Mouse (Mus musculus) kidney, embryonic 16.5 days (tissue): ENCODE results near the gene Gorasp1. TPM values are rescaled to one million over a fixed set of nuclear protein-coding genes. Genes with fewer than 3 reads are reported as not detected.
A peak's percentile ranks its signal among the peaks of the same experiment; 100 is the strongest.

Experiments used
- ATAC-seq: fragments of 200-750 bp; cut with Nextera tagmentation; 2 replicates; pipeline ENCODE4 v1.8.0; 2017; ENCODE audit warnings: moderate TSS enrichment; ENCODE audit not compliant: low FRiP score, low TSS enrichment
- H3K27ac ChIP-seq: fragments of 300-500 bp; sonication (generic); 2 replicates; pipeline ENCODE4 v1.5.1; 2014; ENCODE audit warnings: low read length
- H3K27me3 ChIP-seq: fragments of 300-500 bp; sonication (generic); 2 replicates; pipeline ENCODE4 v1.6.1; 2014; ENCODE audit warnings: low read length, control low read depth, mixed read lengths; ENCODE audit not compliant: insufficient read depth
- H3K36me3 ChIP-seq: fragments of 300-500 bp; sonication (generic); 2 replicates; pipeline ENCODE4 v1.6.1; 2014; ENCODE audit warnings: low read length, control low read depth, mixed read lengths; ENCODE audit not compliant: insufficient read depth
- H3K4me1 ChIP-seq: fragments of 300-500 bp; sonication (generic); 2 replicates; pipeline ENCODE4 v1.6.1; 2014; ENCODE audit warnings: low read length, control low read depth, mixed read lengths; ENCODE audit not compliant: insufficient read depth
- H3K4me2 ChIP-seq: fragments of 300-500 bp; sonication (generic); replicated peaks from 2 replicates; pipeline ENCODE4 v1.6.1; 2014; ENCODE audit warnings: low read depth, low read length
- H3K4me3 ChIP-seq: fragments of 300-500 bp; sonication (generic); 2 replicates; pipeline ENCODE4 v1.5.1; 2014; ENCODE audit warnings: mild to moderate bottlenecking, low read length
- H3K9ac ChIP-seq: fragments of 300-500 bp; sonication (generic); replicated peaks from 2 replicates; pipeline ENCODE4 v1.6.1; 2014; ENCODE audit warnings: low read length
- H3K9me3 ChIP-seq: fragments of 300-500 bp; sonication (generic); 2 replicates; pipeline ENCODE4 v1.6.1; 2016; ENCODE audit warnings: low read length, control low read depth
- WGBS: fragments of 180-500 bp; shearing (Covaris S2); extraction: QIAGEN DNeasy Blood & Tissue Kit; methylation state at CpG from one replicate; pipeline ENCODE4 v1.1.7; 2014; 5-methylcytosine and 5-hydroxymethylcytosine counted together
- polyA plus RNA-seq: library from polyadenylated mRNA; unstranded; fragments of >200 nt; fragmentation: Nextera tagmentation; extraction: Ambion mirVana; gene quantifications from 2 replicates; pipeline ENCODE4 v1.2.1, GENCODE M21; 2015

Gene Gorasp1
- polyA plus RNA-seq, 1 experiment from 2014 or later = 29.5 TPM

DNA sequence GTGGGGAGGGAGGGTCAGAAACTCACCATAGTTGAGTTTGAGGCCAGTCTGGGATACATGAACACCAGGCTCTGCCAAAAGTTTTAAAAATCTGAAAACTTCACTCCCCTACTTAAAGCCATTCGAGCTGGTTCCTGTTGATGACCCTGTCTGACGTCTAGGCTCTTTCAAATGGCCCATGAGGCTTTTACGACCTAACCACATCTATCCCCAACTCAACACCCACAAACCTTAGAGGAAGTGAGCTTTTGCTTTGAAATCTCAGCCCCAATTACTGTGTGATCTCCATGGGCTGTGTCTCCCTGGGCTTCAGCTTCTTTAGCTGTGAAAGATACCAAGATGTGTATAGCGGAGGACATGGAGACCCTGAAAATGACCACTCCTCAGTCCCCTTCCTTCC is 1.1 kb upstream of the Gorasp1 start:
- Histone ChIP-seq H3K27me3 (no peaks in the 10 kb centered on the region), H3K36me3 (no peaks in the 10 kb centered on the region), H3K9ac (no peak overlapping the region), H3K9me3 (no peaks in the 10 kb centered on the region), H3K4me3 (no peak overlapping the region), H3K4me2 (no peak overlapping the region), H3K27ac (no peak overlapping the region), H3K4me1 (peaks cover 17% of the 10 kb centered on the region)
- no peak for ATAC-seq
- 62% methylated on average over 4 of the region's 4 CpGs for WGBS

DNA sequence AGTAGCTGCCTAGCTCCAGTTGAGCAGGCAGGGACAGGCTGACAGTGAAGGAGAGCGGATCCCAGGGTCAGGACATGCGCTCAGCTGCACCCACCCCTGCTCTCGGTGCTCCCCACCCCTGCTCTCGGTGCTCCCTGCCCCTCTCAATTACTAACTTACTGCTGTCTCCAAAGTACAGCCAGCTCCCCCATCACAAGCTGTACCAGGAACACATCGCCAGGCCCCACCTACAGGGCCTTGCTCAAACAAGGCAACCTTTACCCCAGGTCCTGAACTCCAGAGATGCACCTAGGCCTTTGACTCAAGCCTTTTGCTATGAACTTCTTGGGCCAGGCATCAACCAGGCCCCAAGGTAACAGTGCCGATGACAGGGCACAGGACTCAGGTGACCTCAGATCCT is 3.7 kb downstream of the Gorasp1 start:
- Histone ChIP-seq H3K9ac (no peak overlapping the region), H3K4me2 (no peak overlapping the region), H3K9me3 (no peaks in the 10 kb centered on the region), H3K4me1 (peaks cover 13% of the 10 kb centered on the region), H3K27me3 (no peaks in the 10 kb centered on the region), H3K36me3 (peaks cover 29% of the 10 kb centered on the region), H3K4me3 (no peak overlapping the region), H3K27ac (no peak overlapping the region)
- ATAC-seq = no peak
- WGBS = 95% methylated on average over 6 of the region's 6 CpGs

DNA sequence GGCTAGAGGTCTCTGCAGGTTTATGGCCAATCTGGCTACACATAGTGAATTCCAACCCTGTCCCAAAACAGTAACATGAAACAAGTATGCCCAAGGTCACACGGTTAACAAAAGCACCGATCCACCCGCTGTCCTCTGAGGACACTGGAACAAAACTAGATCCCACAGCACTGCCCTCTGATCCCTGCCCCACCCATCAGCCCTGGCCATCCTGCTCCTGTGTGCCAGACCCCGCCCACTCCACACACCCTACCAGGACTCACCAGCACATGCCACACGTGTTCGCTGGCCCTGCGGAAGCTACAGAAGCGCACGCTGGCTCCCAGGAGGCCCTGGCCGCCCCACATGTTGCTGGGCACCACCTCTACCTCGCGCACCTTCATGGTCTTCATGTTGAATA is 5.0 kb downstream of the Gorasp1 start:
- H3K4me1 ChIP-seq = peaks cover 8% of the 10 kb centered on the region
- H3K4me2 ChIP-seq = no peak overlapping the region
- no peak overlapping the region for H3K27ac ChIP-seq
- H3K27me3 ChIP-seq = no peaks in the 10 kb centered on the region
- WGBS = 86% methylated on average over 12 of the region's 12 CpGs
- ATAC-seq = no peak
- no peak overlapping the region for H3K4me3 ChIP-seq
- H3K9me3 ChIP-seq = no peaks in the 10 kb centered on the region
- H3K9ac ChIP-seq = no peak overlapping the region
- peaks cover 40% of the 10 kb centered on the region for H3K36me3 ChIP-seq

DNA sequence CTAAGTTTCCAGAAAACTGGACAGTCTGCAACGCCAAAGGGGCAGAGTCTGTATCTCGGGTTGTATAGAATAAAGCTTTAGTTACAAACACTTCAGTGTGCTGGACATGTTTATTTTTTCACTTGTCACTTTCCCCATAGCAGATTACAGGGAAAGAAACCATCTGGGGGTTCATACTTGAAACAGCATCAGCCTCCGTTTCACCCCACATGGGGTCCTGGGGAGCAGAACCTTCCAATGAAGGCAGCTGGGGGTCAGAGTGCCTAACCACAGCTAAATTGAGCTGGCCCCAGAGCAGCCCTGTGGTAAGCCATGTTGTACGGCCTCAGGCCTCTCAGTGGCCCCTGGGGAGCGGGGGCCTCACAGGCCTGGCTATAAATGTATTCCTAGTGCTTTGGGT is 10.9 kb downstream of the Gorasp1 start:
- 0 out of 2 replicates have a peak, but pooled peaks have one; percentile 39 for ATAC-seq
- 77% methylated on average over 5 of the region's 5 CpGs for WGBS

DNA sequence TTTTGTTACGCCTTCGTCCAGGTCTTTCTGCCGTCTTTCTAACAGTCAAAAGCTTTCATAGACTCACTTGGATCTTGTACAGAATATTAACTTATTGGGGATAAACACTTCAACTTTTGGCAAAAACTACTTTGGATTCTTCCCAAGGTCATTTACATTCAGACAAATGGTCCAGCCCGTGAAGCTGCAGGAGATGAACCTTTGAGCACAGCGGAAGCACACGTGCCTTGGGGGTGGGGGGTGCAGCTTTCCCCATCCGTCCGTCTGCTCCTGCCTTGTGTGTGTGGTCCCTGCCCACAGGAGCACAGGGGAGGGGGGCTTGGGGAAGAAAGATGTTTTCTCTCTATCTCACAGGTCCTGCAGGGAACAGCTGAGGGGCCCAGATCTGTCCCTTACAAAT is 11.6 kb downstream of the Gorasp1 start:
- ATAC-seq = no peak
- Histone ChIP-seq H3K9ac (no peak overlapping the region), H3K4me2 (no peak overlapping the region), H3K9me3 (no peaks in the 10 kb centered on the region), H3K27ac (0 out of 2 replicates have a peak overlapping the region, but pooled peaks have one; percentile 36), H3K4me1 (no peaks in the 10 kb centered on the region), H3K4me3 (no peak overlapping the region), H3K36me3 (peaks cover 76% of the 10 kb centered on the region), H3K27me3 (no peaks in the 10 kb centered on the region)
- WGBS = 62% methylated on average over 8 of the region's 8 CpGs

More for the DNA sequence above, 10.9 kb downstream of the Gorasp1 start:
- no peak overlapping the region for H3K9ac ChIP-seq
- H3K36me3 ChIP-seq = peaks cover 75% of the 10 kb centered on the region
- no peaks in the 10 kb centered on the region for H3K9me3 ChIP-seq
- H3K4me2 ChIP-seq = no peak overlapping the region
- H3K4me1 ChIP-seq = no peaks in the 10 kb centered on the region
- H3K4me3 ChIP-seq = no peak overlapping the region
- no peaks in the 10 kb centered on the region for H3K27me3 ChIP-seq
- peak overlapping the region; percentile 55 for H3K27ac ChIP-seq

DNA sequence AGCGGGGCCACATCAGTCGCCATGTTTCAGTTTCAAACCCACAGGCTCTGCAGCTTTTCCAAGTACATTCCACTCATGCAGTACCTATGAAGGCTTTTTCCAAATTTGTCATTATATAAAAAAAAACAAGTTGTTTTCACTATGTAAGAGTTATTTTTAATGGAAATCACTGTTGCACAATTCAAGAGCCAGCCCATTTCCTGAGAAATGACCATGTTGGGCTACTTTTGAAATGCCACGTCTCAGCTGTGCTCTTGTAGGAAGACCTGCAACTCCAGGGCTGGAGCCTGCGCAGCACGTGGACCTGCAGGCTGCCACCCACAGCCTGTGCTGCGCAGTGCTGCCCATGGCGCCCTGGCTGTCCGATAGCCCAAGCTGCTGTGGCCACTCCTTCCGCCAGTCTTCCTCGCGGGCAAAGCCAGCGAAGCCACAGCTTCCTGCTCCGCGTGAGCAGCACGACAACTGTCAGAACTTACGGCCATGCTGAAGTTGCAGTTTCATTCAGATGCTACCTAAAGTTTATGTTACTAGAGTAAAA is 12.2 kb downstream of the Gorasp1 start:
- ATAC-seq = no peak

DNA sequence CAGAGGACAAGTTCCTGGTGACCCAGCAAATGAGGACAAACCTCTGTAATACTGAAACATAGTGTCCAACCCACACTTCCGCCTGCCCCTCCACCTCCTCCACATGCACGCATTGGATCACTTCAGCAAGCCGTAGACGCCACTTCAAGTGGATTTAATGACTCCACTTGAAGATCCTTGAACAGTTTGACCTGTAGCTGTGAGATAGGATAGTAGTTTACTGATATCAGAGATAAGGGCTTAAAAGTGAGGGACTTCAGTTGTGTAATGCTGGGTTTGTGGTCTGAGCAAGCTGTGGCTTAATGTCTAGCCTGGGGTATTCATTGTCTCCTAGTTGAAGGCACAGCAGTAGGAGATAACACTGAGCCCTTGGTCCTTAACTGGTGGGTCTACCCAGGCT is 13.9 kb downstream of the Gorasp1 start:
- no peak for ATAC-seq
- Histone ChIP-seq H3K27ac (no peak overlapping the region), H3K27me3 (no peaks in the 10 kb centered on the region), H3K4me1 (no peaks in the 10 kb centered on the region), H3K4me2 (no peak overlapping the region), H3K9ac (no peak overlapping the region), H3K36me3 (peaks cover 80% of the 10 kb centered on the region), H3K9me3 (no peaks in the 10 kb centered on the region), H3K4me3 (no peak overlapping the region)
- 88% methylated on average over 4 of the region's 4 CpGs for WGBS

More for the DNA sequence above, 12.2 kb downstream of the Gorasp1 start:
- H3K4me2 ChIP-seq = no peak overlapping the region
- H3K9me3 ChIP-seq = no peaks in the 10 kb centered on the region
- H3K4me1 ChIP-seq = no peaks in the 10 kb centered on the region
- H3K27me3 ChIP-seq = no peaks in the 10 kb centered on the region
- H3K4me3 ChIP-seq = no peak overlapping the region
- WGBS = 90% methylated on average over 16 of the region's 16 CpGs
- peaks cover 77% of the 10 kb centered on the region for H3K36me3 ChIP-seq
- no peak overlapping the region for H3K9ac ChIP-seq
- no peak overlapping the region for H3K27ac ChIP-seq

DNA sequence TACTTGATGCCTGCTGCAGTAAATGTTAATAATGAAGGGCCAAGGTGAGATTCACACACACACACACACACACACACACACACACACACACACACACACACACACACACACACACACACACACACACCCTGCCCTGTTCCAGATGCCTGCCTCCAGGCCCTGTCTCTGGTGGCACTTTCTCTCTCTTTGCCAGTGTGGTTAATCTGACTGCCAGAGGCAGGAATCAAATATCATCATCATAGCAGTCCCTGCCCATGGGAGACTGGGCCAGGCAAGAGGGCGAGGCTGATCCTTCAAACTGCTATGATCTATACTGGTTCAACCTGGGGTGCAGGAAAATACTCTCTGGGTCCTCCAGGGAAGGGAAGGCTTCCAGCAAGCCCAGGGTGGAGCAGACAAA is 17.5 kb downstream of the Gorasp1 start:
- Histone ChIP-seq H3K4me1 (no peaks in the 10 kb centered on the region), H3K9me3 (no peaks in the 10 kb centered on the region), H3K4me2 (no peak overlapping the region), H3K9ac (no peak overlapping the region), H3K27me3 (no peaks in the 10 kb centered on the region), H3K27ac (no peak overlapping the region), H3K4me3 (no peak overlapping the region), H3K36me3 (peaks cover 77% of the 10 kb centered on the region)
- 83% methylated on average over 1 of the region's 1 CpGs for WGBS
- no peak for ATAC-seq

DNA sequence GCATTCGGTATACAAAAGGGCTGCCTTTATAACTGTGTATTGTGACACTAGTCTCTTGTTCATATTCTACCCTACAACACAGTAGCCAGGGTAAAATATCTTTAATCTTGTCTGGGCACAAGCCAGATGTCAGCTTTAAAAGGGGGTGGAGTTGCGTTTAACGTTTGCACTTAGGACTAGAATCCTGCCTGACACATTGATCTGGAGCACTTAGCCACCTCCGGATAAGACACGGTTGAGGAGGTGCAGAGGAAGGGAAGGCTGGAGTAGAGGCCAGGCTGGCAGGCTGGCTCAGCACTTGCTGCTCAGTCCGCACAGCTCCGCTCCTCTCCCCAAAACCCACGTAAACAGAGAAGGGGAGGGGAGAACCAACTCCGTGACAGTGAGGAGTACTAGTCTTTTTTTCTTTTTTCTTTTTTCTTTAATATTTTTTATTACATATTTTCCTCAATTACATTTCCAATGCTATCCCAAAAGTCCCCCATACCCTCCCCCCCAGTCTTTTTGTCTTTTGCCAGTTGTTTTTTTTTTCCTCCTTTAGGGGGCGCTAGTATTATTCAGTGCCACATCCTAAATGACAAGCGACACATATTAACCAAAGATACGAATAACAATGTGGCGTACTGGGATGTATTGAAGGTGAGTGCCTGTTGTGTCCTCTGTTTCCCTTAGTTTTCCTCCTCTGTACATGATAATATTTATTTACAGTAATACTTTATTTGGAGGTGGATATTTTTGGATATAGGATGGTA is 24.1 kb downstream of the Gorasp1 start:
- H3K9ac ChIP-seq = no peak overlapping the region
- no peaks in the 10 kb centered on the region for H3K27me3 ChIP-seq
- ATAC-seq = no peak
- H3K9me3 ChIP-seq = no peaks in the 10 kb centered on the region
- H3K4me3 ChIP-seq = no peak overlapping the region
- H3K27ac ChIP-seq = no peak overlapping the region
- no peaks in the 10 kb centered on the region for H3K4me1 ChIP-seq
- H3K4me2 ChIP-seq = no peak overlapping the region
- peaks cover 83% of the 10 kb centered on the region for H3K36me3 ChIP-seq
- 78% methylated on average over 13 of the region's 13 CpGs for WGBS

DNA sequence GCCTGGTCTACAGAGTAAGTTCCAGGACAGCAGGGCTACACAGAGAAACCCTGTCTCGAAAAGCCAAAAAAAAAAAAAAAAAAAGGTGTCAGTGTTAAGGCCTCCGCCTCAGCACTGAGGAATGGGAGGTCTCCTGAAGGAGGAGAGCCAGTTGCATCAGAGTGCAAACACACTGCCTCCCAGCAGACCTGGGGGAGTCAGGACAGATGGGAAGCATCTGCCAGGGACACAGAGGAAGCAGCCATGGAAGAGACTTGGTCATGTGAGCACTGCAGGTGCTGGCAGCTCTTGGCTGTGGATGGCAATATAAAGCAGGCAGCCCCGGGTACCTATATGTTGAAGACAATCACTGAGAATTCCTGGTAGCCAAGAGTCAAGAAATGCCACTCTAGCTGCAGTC is 27.4 kb downstream of the Gorasp1 start:
- ATAC-seq = no peak
- 72% methylated on average over 3 of the region's 3 CpGs for WGBS
- Histone ChIP-seq H3K4me1 (no peaks in the 10 kb centered on the region), H3K4me3 (no peak overlapping the region), H3K9me3 (no peaks in the 10 kb centered on the region), H3K4me2 (no peak overlapping the region), H3K9ac (no peak overlapping the region), H3K36me3 (peaks cover 88% of the 10 kb centered on the region), H3K27ac (no peak overlapping the region), H3K27me3 (no peaks in the 10 kb centered on the region)
